Mouse (Mus musculus): ENCODE measurements around the gene Ppa1.
A peak's percentile ranks its signal among the peaks of the same experiment; 100 is the strongest.

Gene Ppa1

DNA sequence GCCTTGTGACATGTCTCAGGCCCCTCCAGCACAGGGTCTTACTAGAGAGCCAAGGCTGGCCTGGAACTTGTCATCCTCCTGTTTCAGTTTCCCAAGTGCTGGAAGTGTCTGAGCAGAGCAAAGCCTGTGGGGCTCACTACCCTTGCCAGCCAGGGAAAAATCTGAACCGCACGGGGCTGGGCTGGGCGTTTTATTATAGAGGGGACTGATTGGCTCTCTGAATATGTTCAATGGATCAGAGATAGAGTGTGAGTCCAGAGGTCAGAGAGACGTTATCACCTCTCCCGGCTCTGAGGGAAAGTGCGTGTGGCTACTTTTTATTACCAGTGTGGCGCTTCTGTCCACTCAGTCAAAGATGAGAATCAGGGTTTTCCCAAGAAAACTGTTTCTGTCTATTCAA, 1.8 kb upstream of the Ppa1 start:
- DNase-seq (ENCODE audit: low spot score in 2 of 2): no peak

DNA sequence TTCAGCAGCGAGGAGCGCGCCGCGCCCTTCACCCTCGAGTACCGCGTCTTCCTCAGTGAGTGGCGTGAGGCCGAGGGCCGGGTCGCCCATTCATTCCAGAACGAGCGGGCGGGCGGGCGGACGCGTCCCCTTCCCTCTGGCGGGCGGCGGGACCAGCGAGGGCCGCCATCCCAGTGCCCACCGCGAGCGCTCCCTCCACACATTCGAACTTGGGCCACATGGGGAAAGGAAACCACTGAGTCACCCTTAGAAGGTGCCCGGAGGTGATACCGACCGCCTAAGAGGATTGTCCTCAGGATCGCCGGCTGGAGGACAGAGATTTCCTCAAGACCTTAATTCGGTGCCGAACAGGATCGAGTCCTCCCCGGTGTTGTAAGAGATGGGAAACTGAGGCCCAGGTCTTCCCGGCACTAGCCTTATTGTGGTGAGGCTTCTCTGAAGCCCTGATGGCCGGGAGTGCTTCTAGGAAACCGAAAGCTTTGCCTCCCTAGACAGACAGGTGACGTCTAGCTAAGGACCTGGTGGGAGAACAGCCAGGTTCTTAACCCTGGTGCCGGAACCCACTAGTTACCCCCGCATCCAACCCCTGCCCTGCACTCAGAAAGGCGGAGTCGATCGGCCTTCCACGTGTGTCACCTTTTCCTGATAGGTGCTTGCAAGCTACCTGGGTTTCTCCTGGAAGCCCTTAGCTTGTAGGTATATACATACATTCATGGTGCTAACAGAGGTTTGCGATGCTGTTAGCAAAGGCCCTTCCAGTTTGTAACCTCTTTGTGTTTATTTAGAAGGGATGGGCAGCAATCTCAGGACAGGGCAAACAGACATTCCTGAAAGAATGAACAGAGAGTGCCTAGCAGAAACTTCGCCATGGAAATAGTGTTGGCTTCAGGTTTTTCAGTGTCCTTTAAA, 639 bp downstream of the Ppa1 start:
- no peak for DNase-seq (ENCODE audit: low spot score in 2 of 2)

DNA sequence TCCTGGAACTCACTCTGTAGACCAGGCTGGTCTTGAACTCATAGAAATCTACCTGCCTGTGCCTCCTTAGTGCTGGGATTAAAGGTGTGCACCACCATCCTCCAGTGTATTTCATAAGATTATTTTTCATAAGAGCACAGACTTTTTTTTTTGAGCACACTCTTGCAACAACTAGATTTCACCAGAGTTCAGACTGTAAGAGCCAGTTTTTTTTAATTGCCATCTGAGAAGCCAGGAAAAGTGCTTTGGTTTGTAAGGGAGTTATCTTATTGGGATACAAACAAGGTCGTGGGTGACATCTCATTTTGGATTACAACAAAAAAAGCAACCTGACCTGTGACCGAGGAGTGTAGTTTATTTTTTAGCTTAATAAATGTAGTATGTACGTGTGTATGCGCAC, 5.8 kb downstream of the Ppa1 start:
- DNase-seq (ENCODE audit: low spot score in 2 of 2): no peak

DNA sequence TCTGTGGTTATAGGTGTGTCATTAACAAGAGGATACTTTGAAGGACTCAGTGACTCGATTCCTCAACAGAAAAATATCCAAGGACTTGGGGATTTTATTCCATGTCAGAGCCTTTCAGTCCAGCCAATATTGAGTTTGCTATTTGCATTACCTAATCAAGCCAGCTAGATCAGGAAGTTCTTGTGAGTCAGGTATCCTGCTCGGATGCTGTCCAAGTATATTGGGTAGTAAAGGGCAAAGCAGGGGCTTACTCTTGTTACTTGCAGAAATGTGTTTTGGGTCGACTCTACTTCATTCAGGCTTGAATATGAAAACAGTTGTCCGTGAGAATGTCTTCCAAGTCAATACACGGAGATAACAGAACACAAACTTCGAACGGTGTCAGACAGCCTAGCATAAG, 6.3 kb downstream of the Ppa1 start:
- no peak for DNase-seq (ENCODE audit: low spot score in 2 of 2)

DNA sequence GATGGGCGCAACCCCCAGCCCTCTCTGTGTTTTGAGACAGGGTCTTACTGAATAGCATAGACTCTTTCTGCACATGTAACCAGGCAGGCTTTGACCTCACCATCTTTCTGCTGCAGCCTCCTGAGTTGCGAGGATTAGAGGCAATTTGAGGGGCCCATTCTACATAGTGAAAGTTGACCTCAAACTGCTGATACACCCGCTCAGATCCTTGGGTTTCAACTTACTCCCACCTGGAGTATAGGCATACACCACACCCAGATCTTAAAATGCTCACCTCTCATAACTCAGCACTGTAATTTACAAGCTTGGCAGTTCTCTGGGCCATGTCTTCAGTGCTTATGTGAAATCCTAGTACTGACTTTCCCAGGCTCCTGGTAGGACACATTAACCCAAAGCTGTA, 6.8 kb downstream of the Ppa1 start:
- no peak for DNase-seq (ENCODE audit: low spot score in 2 of 2)

DNA sequence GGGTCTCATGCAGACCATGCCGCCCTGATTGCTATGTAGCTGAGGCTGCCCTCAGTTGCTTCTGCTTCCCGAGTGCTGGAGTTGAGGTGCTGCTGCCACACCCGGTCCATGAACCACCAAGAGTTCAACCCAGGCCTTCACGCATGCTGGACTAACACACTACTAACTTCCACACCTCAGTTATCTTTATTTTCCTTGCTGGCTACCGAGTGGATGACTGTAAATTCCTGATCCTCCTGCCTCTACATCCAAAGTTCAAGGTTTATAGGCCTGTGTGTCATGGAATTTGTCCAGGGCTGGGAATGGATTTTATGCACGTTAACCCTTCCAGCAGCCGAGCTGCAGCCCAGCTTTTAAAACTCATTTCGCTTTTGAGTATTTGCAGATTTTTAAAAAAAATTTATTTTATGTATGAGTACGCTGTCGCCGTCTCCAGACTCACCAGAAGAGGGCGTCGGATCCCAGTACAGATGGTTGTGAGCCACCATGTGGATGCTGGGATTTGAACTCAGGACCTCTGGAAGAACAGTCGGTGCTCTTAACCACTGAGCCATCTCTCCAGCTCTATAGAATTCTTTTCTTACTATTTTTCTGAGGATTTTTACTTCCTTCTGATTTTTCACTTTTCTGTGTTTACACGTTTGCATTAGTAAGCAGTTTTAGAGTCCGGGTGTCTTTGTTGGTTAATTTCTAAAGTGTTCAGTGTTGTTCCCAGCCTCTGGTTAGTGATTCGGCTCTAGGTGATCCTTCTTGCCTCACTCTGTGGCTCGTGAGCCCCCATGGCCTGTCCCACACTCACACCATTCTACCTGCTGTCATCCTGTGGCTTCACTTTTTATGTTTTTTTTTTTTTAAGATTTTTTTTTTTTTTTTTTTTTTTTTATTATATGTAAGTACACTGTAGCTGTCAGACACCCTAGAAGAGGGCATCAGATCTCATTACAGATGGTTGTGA, 8.9 kb downstream of the Ppa1 start:
- no peak for DNase-seq (ENCODE audit: low spot score in 2 of 2)

DNA sequence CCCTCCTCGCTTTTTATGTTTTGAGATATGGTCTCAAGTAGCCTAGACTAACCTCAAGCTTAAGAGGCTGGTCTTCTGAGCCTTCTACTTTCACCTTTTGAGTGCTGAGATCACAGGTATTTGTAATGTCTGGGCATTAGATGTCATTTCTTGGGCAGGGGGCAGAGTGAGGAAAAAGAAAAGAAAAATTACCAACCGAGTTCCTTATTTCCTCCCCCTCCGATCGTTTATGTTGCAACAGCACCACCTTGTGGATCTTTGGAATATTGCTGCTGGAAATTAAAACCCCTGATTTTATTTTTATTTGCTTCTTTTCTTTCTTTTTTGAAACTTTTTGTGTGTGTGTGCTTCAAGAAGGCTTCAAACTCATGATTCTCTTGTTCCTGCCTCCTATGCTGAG, 9.6 kb downstream of the Ppa1 start:
- DNase-seq (ENCODE audit: low spot score in 2 of 2): peak; percentile 37 to 75

DNA sequence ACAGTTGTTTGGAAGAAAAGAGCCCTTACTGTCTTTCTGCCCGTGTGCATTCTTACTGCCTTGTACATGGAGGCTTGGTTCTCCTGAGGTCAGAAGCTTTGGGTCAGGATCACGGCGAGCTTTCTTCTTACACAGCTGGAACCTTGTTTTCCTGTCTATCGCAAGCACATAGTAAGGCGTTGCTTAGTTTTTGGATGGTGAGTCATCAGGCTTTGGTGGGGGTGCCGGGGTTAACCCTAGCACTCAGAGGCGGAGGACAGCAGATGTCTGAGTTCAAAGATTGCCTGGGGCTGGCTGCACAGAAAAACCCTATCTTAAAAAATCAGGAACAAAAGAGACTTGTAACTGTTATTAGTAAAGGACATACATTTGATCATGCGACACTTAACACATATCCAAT, 13.5 kb downstream of the Ppa1 start:
- no peak for DNase-seq (ENCODE audit: low spot score in 2 of 2)

DNA sequence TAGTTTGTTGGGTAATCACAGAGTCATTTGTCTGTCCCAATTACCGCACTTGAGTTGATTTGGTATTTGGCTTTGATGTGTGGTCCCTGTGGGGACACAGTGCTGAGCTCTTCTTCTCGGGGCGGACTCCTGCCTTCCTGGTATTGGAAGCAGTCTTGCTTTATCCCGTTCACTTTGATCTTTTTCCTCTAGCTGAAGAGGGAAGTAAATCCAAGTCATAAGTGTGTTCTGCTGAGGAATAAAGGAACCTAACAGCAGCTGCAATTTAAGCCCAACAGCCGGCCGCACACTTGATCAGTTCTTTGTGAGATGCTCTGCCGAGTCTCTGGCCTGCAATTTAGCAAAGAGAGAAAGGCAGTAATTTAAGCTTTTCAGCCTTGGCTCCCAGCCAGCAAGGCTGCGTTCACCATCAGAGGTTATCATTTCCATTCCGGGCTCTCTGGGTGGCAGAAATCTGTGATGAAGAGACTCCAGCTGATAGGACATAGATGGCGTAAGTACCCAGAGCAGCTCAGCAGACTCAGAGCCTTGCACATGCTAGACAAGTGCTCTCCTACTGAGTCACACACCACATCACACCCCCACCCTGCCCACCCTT, 14.1 kb downstream of the Ppa1 start:
- no peak for DNase-seq (ENCODE audit: low spot score in 2 of 2)

DNA sequence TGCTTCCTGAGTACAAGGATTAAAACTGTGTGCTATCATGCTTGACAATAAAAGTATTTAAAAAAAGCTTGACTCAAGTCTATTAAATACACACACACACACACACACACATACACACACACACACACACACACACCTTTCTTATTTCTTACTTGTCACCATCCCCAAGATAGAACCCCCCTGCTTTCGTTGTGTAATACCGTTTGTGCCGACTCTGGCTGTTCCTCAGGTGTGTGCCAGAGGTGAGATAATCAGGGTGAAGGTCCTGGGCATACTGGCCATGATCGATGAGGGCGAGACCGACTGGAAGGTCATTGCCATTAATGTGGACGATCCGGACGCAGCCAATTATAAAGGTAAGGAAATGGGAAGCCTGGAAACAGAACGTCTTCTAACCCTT, 16.8 kb downstream of the Ppa1 start:
- no peak for DNase-seq (ENCODE audit: low spot score in 2 of 2)

DNA sequence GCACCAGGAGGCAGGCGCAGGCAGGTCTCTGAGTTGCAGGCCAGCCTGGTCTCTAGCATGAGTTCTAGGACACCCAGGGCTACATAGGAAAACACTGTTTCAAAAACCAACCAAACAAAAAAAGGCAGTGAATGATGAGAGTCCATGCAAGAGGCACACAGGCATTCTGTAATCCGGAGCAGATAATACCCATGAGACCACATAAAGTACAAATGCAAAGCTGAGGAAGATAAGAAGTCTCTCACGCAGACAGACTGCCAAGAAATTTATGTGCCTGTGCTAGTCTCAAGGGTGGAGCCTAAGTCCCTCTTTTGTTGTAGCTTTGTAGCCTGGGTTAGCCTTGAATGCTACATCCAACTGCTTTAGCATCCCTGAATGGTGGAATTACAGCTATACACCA, 17.3 kb downstream of the Ppa1 start:
- DNase-seq (ENCODE audit: low spot score in 2 of 2): no peak

DNA sequence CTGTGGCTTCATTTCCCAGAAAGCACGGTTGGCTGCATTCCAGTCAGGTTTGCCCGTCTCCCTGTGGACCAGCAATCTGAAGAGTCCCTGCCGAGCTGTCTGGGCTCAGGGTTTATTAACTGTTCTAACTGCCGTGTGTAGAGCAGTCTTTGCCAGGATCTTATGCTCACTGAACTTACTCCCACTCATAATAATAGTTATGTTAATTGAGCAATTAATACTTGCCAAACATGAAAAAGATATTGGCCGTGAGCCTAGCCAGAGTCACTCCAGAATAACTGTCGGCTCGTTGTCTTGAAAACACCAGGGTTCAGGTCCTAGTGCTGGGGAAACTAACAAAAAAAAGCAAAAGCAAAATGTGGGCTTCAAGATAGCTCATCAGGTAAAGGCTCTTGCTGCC, 20.9 kb downstream of the Ppa1 start:
- no peak for DNase-seq (ENCODE audit: low spot score in 2 of 2)

DNA sequence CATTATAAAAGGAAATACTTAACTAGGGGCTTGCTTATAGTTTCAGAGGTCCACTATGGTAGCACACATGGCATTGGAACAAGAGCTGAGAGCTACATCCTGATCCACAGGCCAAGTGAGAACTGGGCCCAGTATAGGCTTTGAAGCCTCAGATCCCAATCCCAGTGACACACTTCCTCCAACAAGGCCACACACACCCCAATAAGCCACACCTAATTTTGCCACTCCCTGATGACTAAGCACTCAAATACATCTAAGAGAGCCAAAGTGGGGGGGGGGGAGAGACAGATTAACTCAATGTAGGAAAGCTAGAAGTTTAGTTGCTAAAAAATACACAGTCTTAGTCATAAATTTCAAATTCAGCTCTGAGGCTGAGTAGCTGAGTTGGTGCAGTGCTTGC, 21.5 kb downstream of the Ppa1 start:
- no peak for DNase-seq (ENCODE audit: low spot score in 2 of 2)

DNA sequence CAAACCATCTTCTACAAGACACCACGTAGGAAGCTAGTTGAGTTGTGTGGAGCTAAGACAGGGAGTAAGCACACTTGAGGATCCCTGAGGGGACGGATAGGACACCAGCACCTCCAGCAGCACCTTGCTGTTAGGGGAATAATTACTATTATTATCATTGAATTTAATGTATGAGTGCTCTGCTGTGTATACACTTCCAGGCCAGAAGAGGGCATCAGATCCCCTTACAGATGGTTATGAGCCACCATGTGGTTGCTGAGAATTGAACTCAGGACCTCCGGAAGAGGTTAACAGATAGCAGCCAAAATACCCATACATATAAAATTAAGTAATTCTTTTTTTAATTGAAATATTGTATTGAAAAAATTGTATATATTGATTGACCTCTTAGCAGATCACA, 22.4 kb downstream of the Ppa1 start:
- DNase-seq (ENCODE audit: low spot score in 2 of 2): no peak

DNA sequence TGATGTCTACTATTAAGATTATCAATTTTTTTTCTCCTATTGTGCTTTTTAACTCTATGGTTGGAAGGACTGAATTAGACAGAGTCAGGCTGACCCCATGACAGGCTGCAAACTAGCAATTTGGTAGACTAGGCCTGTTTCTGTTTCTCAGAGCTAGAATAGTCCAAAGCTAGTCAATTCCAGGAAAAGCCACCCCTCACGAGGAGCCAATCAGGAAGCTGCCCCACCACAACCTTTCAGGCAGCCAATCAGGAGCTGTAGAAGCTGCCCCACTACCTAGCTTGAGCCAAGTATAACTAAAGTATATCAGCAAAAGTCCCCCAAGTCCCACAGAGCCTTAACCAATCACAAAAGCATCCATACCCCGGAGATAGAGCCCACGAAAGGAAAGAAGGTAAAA, 27.6 kb downstream of the Ppa1 start:
- DNase-seq (ENCODE audit: low spot score in 2 of 2): no peak

DNA sequence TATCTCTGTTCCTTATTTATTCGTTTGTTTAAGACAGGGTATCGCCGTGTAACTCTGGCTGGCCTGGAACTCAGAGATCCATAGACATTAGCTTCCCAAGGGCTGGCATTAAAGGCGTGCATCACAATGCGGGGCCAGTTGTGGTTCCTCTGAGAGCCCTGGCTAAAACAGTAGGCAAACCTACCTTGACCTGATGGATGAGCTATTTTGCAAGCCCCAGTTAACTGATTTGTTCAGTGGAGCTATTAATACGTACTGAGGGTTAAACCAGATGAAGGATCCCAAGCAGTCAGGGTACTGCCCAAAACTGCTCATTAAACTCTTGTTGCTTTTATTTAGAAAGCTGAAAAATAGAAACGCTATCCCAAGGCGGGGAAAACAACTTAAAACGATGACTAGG, 31.2 kb downstream of the Ppa1 start:
- DNase-seq (ENCODE audit: low spot score in 2 of 2): no peak

DNA sequence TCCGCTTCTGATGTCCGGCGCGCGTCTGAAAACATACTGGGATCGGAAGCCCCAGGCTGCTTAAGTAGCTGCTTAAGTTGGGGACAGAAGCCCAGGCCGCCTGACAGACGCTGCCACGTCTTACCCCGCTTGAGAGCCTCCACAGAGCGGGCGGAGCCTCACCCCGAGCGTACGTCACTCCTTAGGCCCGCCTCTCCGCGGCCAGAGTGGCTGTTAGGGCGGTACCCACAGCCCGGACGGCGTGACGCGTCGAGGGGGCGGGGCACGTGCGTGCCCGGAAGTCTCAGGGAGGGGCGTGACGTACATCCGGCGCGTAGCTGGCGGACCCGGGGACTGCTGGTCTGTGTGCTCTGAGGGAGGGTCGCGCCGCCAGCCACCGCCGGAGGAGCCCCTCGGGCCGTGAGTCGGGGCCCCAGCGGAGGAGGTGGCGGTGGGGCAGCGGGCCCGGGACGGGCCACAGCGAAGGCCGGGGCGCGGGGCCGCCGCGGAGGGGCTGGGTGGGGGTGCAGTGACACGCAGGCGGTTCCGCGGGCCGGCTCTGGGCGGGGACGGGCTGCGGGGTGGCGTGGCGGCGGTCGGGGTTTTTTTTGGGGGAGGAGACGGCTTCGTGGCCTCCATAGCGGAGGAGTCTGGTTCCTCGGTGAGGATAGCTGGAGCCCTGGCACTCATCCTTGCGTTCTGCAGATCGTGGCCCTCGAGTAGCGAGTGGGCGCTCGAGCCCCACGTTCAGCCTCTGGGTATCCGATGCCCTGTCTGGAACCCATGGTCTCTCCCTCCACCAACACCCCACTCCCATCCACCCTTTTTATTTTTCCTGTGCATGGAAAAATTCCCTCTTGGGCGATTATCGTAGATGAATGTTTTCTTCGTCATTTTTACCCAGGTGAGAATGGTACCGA, 31.9 kb downstream of the Ppa1 start, which contains the start of gene Sar1a:
TSS of gene Sar1a (plus strand) at position 285 of the 899 bp plus-strand sequence.
- peak; percentile 98 to 99 for DNase-seq (ENCODE audit: low spot score in 2 of 2)

DNA sequence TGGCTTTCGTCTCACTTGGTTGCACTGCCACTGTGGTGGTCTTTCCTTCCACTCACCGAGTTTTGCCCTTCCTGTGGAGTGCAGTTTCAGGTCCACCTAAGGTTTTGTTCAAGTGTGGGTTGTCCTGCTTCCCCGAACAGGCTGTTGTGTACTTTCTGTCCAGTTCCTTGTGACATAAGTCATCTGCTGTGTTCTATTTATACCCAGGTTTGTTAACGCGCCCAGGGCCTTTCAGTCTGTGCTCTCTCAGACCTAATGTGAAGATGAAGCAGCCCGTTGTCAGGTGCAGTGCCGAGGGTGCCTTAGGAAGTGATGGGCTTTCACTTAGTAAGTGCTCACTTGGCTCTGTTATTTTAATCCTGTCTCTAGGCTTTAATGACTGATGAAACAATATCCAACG, 41.1 kb downstream of the Ppa1 start:
- no peak for DNase-seq (ENCODE audit: low spot score in 2 of 2)

DNA sequence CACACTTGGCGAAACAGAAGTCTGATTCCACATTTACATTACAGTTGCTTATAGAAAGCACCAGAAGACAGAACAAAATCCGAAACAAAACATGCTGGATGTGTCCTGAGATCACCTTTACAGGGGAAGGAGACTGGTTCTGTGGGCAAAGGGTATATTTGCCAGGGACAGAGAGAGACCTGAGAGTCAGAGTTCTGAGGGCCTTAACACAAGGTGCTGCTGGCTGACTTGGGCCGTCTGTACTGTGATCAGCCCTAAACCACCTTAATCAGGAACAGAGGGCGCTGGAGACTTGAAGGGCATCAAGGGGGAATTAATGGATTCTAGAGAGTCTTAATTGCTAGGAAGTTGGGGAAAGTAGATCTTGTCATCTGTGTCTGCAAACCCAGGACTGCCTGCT, 45.2 kb downstream of the Ppa1 start:
- DNase-seq (ENCODE audit: low spot score in 2 of 2): no peak

DNA sequence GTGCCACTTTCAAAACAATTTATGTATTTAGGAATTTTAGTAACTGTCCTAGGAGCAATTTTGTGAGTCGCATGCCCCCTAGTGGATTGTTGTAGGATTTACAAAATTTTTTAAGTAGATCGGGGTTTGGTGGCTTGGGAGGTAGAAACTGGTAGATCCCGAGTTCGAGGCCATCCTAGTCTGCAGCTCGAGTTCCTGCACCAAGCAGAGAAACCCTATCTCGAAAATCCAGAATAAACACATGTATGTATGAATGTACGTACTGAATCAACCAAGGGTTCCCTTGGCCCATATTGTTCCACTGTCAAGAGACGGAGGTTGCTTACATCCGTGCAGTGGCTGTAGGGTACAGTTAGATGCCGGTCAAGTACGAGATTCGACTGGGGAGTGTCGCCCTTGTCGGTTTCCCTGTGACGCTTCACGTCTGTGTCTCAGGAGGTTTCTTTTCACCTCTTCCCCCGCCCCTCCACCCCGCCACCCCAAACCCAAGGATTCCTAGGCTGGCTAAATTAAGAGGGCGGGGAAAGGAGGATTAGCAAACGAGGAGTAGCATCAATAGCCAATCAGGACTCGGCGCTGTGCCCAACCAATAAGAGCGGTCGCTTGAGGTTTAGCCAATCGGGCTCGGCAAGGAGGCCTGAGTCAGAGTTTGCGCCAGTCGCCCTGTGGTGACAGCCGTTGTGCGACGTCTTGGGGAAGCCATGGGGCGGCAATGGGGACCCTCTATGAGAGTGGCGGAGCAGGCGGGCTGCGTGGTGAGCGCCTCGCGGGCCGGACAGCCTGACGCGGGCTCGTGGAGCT, 46.7 kb downstream of the Ppa1 start, which contains the start of gene Tysnd1:
TSS of gene Tysnd1 (plus strand) at position 645 of the 801 bp plus-strand sequence.
- peak; percentile 92 to 95 for DNase-seq (ENCODE audit: low spot score in 2 of 2)
